Mouse (Mus musculus): ENCODE measurements around the gene Tmf1.

GRCm38 (mm10) chr6:97210962-97211601, 32.2 kb upstream of the Tmf1 start:
- TF ChIP-seq POLR2A (IDR thresholded peaks at IDR 0.05; ENCODE audit: control insufficient read depth, low read depth, low read length): no peak; the same call in 1 of the 2 replicates
- TF ChIP-seq CTCF (IDR thresholded peaks at IDR 0.05; ENCODE audit: control insufficient read depth, insufficient read depth, insufficient replicate concordance, low read depth, low read length): no peak

Measured in testis, adult 2 months (tissue).